In the genomic region with DNA sequence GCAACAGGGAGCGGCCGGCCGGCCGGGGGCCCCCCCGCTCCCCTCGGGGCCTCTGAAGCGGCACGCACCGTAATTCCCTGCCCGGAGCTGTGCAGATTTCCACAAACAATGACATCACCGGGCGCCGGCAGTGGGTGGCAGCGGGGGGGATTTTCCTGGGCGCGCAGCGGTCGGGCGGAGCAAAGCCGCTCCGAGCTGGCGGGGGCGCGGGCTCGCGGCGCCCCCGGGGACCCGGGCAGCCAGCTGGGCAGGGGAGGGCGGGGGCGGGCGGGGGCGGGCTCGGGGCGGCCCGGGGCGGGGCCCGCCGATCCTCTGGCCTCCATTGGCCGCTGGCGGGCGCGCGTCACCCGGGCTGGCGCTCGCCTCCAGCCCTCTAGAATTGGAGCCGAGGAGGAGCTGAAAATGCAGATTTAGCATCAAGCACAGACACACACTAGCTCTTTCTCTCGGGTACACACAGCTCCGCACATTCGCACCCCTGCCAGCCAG, we compare ENCODE assay signal across 7 mouse cellular contexts. TPM values are rescaled to one million over a fixed set of nuclear protein-coding genes. Genes with fewer than 3 reads are reported as not detected.
DNase-seq lines count a peak whose midpoint lies in the region; ATAC-seq and TF ChIP-seq lines count a peak whose summit lies in the region.

A gene (plus strand): TSS at position 399 of the 489 bp plus-strand sequence.

- H3K4me3 ChIP-seq in forebrain, embryonic 16.5 days (replicated peaks; ENCODE audit: low read length): peak within 1 kb of the TSS; percentile 73
- H3K4me3 ChIP-seq in hindbrain, embryonic 11.5 days (ENCODE audit: low read depth, low read length): peak within 1 kb of the TSS; percentile 50
- no peak within 1 kb of the TSS for H3K4me3 ChIP-seq in myocyte

- TF ChIP-seq POLR2A in myocyte (IDR thresholded peaks at IDR 0.05; ENCODE audit: insufficient read length, low read depth): no peak

- peaks cover 22% of the 10 kb centered on the region for H3K4me1 ChIP-seq in forebrain, embryonic 16.5 days (replicated peaks; ENCODE audit: control insufficient read depth, insufficient read depth, low read length)
- no peaks in the 10 kb centered on the region; the same call in 1 of the 2 replicates for H3K4me1 ChIP-seq in hindbrain, embryonic 11.5 days (replicated peaks; ENCODE audit: control insufficient read depth, insufficient read depth, low read length)

- peak; percentile 97 for ATAC-seq in forebrain, embryonic 16.5 days
- ATAC-seq in hindbrain, embryonic 11.5 days (ENCODE audit: low FRiP score): peak; percentile 95

- H3K79me2 ChIP-seq in myocyte (ENCODE audit: control insufficient read depth, insufficient read depth): no peaks in the 10 kb centered on the region

- H3K27ac ChIP-seq in forebrain, embryonic 16.5 days (ENCODE audit: low read length): peak within 1 kb of the TSS; percentile 83
- peak within 1 kb of the TSS; percentile 76 for H3K27ac ChIP-seq in hindbrain, embryonic 11.5 days (ENCODE audit: low read depth, low read length)

- peak within 1 kb of the TSS; percentile 85 for H3K9ac ChIP-seq in forebrain, embryonic 16.5 days (replicated peaks; ENCODE audit: low read depth, low read length)
- H3K9ac ChIP-seq in hindbrain, embryonic 11.5 days (ENCODE audit: low read depth, low read length): peak within 1 kb of the TSS; percentile 54

- DNase-seq in adrenal gland, adult (ENCODE audit: inconsistent age in 2 of 2, low spot score in 1 of 2): peak; percentile 69 to 84
- peak; percentile 91 for DNase-seq in cerebellum, adult 11-12 months
- DNase-seq in hindbrain, embryonic 11.5 days (ENCODE audit: low spot score): peak; percentile 83
- DNase-seq in left cerebral cortex, postnatal 36 days (ENCODE audit: low spot score in 2 of 2): peak; percentile 83 to 90
- DNase-seq in yolk sac, embryonic 10.5 days (ENCODE audit: low spot score): peak; percentile 36

- no peaks in the 10 kb centered on the region for H3K9me3 ChIP-seq in forebrain, embryonic 16.5 days (ENCODE audit: control insufficient read depth, low read length)
- H3K9me3 ChIP-seq in hindbrain, embryonic 11.5 days (ENCODE audit: control insufficient read depth, low read length): no peaks in the 10 kb centered on the region

- peaks cover 21% of the 10 kb centered on the region for H3K27me3 ChIP-seq in forebrain, embryonic 16.5 days (replicated peaks; ENCODE audit: control insufficient read depth, insufficient read depth, low read length)
- H3K27me3 ChIP-seq in hindbrain, embryonic 11.5 days (ENCODE audit: control insufficient read depth, insufficient read depth, low read length): peaks cover 20% of the 10 kb centered on the region
- H3K27me3 ChIP-seq in myocyte (ENCODE audit: control insufficient read depth, insufficient read depth, insufficient read length): peaks cover 11% of the 10 kb centered on the region

- peak within 1 kb of the TSS; percentile 94 for H3K4me2 ChIP-seq in forebrain, embryonic 16.5 days (ENCODE audit: low read length)
- peak within 1 kb of the TSS; percentile 72 for H3K4me2 ChIP-seq in hindbrain, embryonic 11.5 days (replicated peaks; ENCODE audit: low read depth, low read length)
- H3K4me2 ChIP-seq in myocyte (ENCODE audit: low read depth): peak within 1 kb of the TSS; percentile 75

- WGBS in forebrain, embryonic 16.5 days: under 1% methylated on average over 25 of the region's 51 CpGs
- WGBS in hindbrain, embryonic 11.5 days: under 1% methylated on average over 19 of the region's 51 CpGs

- H3ac ChIP-seq in myocyte (ENCODE audit: control insufficient read depth, insufficient read length): no peak within 1 kb of the TSS

- intact Hi-C loops in left cerebral cortex, postnatal 36 days (cut with DNase I): loop anchor here (5.0 to 10.0 kb wide), 4 partner anchors 94 to 429 kb away; no protein-coding TSS in a partner anchor

- H3K36me3 ChIP-seq in forebrain, embryonic 16.5 days (ENCODE audit: control insufficient read depth, insufficient read depth): no peaks in the 10 kb centered on the region
- no peaks in the 10 kb centered on the region for H3K36me3 ChIP-seq in hindbrain, embryonic 11.5 days (ENCODE audit: control insufficient read depth, insufficient read depth, low read length)
- no peaks in the 10 kb centered on the region for H3K36me3 ChIP-seq in myocyte (ENCODE audit: control insufficient read depth, insufficient read depth)

TF ChIP-seq in myocyte, 11 proteins besides CTCF, POLR2A, EP300 and RAD21:
- TF ChIP-seq MYOD1 (IDR thresholded peaks at IDR 0.05; ENCODE audit: control insufficient read depth in 1 of 3, insufficient read length in 2 of 3, low read depth in 2 of 3): no peak
- no peak for TF ChIP-seq TCF12 (IDR thresholded peaks at IDR 0.05; ENCODE audit: insufficient read depth, poor library complexity, severe bottlenecking)
- no peak for TF ChIP-seq TCF3 (IDR thresholded peaks at IDR 0.05; ENCODE audit: insufficient read length, low read depth)
- no peak for TF ChIP-seq E2F4 (IDR thresholded peaks at IDR 0.05; ENCODE audit: insufficient read depth)
- TF ChIP-seq MYOG (IDR thresholded peaks at IDR 0.05; ENCODE audit: control insufficient read depth in 1 of 3, insufficient read depth in 1 of 3, insufficient read length in 2 of 3, low read depth in 2 of 3): no peak
- TF ChIP-seq CEBPB (IDR thresholded peaks at IDR 0.05; ENCODE audit: insufficient read depth, poor library complexity, severe bottlenecking): no peak
- TF ChIP-seq USF1 (IDR thresholded peaks at IDR 0.05; ENCODE audit: low read depth): no peak
- TF ChIP-seq MAX (IDR thresholded peaks at IDR 0.05; ENCODE audit: low read depth): no peak
- no peak for TF ChIP-seq REST (IDR thresholded peaks at IDR 0.05; ENCODE audit: insufficient read depth, insufficient read length)
- TF ChIP-seq SRF (IDR thresholded peaks at IDR 0.05; ENCODE audit: control insufficient read depth, insufficient read length, low read depth): no peak
- no peak for TF ChIP-seq POLR2AphosphoS2 (IDR thresholded peaks at IDR 0.05; ENCODE audit: insufficient read length, low read depth)

RNA-seq across cellular contexts. Expression of the gene that starts here (rescaled TPM):
- polyA plus RNA-seq in forebrain, embryonic 16.5 days (2015; fragmentation: Nextera tagmentation; extraction: Ambion mirVana): 9.7 and 12.5 TPM in 2 replicates
- 4.5 and 5.3 TPM in 2 replicates for polyA plus RNA-seq in hindbrain, embryonic 11.5 days (2014; fragmentation: Nextera tagmentation; extraction: Ambion mirVana)
- 100 to 1,000 TPM; 265 to 318 TPM for total RNA-seq in left cerebral cortex, postnatal 36 days (2021)
- 0.01 TPM for polyA plus RNA-seq in myocyte (2012; fragmentation: generic; extraction: Trizol)

Comparison
In these comparisons a context has a peak if more than half of its experiments do, and no peak if none do; other contexts are left out.
1. DNase-seq: peak in every context shown above with its lines; median percentile 91 in cerebellum, adult 11-12 months; 86 in left cerebral cortex, postnatal 36 days; 83 in hindbrain, embryonic 11.5 days; 76 in adrenal gland, adult; 36 in yolk sac, embryonic 10.5 days.